Mouse (Mus musculus) olfactory bulb, adult 2 months (tissue): Measurements from ENCODE around the gene Gm49601.

Experiments used
- CTCF ChIP-seq: fragments of 200-500 bp; IDR thresholded peaks from 2 replicates; pipeline ENCODE4 v1.5.1; 2012; ENCODE audit warnings: low read depth, mild to moderate bottlenecking, low read length, moderate library complexity; ENCODE audit not compliant: insufficient read depth
- POLR2A ChIP-seq: fragments of 200-500 bp; IDR thresholded peaks from 2 replicates; pipeline ENCODE4 v1.6.1; 2012; ENCODE audit warnings: mild to moderate bottlenecking, low read depth, low read length, moderate library complexity; ENCODE audit not compliant: insufficient read depth

DNA sequence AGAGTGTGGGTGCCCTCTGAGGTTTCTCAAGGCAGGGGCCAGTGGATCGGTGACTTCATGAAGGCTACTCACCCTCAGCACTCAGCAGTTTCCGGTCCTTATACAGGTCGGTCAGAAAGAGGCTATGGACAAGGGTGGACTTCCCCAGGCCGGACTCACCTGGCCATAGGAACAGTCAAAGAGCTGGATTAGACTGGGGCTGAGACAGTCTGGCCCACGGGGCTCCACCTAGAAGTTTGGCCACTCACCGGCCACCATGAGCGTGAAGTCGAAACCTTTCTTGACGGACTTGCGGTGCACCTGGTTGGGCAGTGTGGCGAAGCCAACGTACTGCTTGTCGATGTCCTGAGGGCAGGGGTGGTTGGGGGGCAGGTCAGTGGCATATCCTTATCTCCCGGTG is 1.1 kb downstream of the Gm49601 start:
- no peak for TF ChIP-seq CTCF
- no peak for TF ChIP-seq POLR2A
